Mouse (Mus musculus): ENCODE measurements around the gene Resf1. TPM values are rescaled to one million over a fixed set of nuclear protein-coding genes. Genes with fewer than 3 reads are reported as not detected.
"Not testable (repeated sequence)": the region's sequence is repeated elsewhere in the genome, so short reads cannot be mapped to it uniquely, and the experiment has no call there.

Resf1 gene
- polyA plus RNA-seq, 1 experiment from 2014 or later = 41.2 TPM

- Histone ChIP-seq H3K27me3 (no peaks in the 10 kb centered on the region), H3K4me1 (no peaks in the 10 kb centered on the region), H3K27ac (replicated peaks) (no peak overlapping the region), H3K9me3 (no peaks in the 10 kb centered on the region), H3K9ac (replicated peaks) (no peak overlapping the region), H3K36me3 (no peaks in the 10 kb centered on the region), H3K4me2 (replicated peaks) (no peak overlapping the region), H3K4me3 (no peak overlapping the region)
- 56% methylated on average over 4 of the region's 4 CpGs for WGBS
- no peak for ATAC-seq (ENCODE audit: low FRiP score, low read depth)
These were observed 45.7 kb downstream of the Resf1 start for GRCm38 (mm10) chr6:149354826-149355495.

DNA sequence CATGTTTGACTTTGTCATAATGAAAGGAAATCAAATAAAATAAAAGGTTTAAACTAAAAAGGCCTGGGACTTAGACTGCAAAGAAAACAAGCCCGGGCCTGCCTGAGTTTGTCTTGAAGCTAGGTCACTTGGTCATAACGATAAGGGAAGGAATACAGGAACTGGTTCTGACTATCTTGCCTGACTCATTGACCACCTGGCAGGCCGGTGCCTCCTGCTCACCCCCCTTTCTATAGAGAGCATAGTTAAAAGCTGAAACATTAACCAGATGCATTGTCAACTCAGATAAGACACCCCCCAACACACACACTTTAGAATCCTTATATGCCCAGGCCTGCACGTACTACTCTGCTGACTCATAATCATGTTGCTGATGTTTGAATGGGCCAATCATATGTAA is 46.6 kb downstream of the Resf1 start:
- not testable (repeated sequence) for H3K9ac ChIP-seq (replicated peaks); H3K27me3 ChIP-seq; H3K36me3 ChIP-seq; H3K4me1 ChIP-seq; H3K27ac ChIP-seq (replicated peaks); H3K9me3 ChIP-seq; H3K4me2 ChIP-seq (replicated peaks); H3K4me3 ChIP-seq; ATAC-seq (ENCODE audit: low FRiP score, low read depth)
- WGBS = 94% methylated on average over 4 of the region's 4 CpGs

- Histone ChIP-seq H3K9me3 (no peaks in the 10 kb centered on the region), H3K4me2 (replicated peaks) (no peak overlapping the region), H3K4me3 (no peak overlapping the region), H3K36me3 (no peaks in the 10 kb centered on the region), H3K4me1 (no peaks in the 10 kb centered on the region), H3K27me3 (no peaks in the 10 kb centered on the region), H3K9ac (replicated peaks) (no peak overlapping the region), H3K27ac (replicated peaks) (no peak overlapping the region)
- no peak for ATAC-seq (ENCODE audit: low FRiP score, low read depth)
These were observed 47.9 kb downstream of the Resf1 start for GRCm38 (mm10) chr6:149357155-149357554.

DNA sequence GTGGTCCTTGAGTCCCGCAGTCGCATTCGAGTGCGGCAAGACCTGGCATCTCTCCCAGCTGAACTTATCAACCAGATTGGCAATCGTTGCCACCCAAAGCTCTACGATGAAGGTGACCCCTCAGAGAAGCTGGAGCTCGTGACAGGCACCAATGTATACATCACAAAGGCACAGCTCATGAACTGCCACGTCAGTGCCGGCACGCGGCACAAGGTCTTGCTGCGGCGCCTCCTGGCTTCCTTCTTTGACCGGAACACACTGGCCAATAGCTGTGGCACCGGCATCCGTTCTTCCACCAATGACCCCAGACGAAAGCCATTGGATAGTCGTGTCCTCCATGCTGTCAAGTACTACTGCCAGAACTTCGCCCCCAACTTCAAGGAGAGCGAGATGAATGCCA is 53.3 kb downstream of the Resf1 start:
- not testable (repeated sequence) for ATAC-seq (ENCODE audit: low FRiP score, low read depth); H3K27ac ChIP-seq (replicated peaks)
- WGBS = 97% methylated on average over 20 of the region's 20 CpGs

GRCm38 (mm10) chr6:149365975-149366374 is 56.8 kb downstream of the Resf1 start:
- 92% methylated on average over 2 of the region's 2 CpGs for WGBS
- not testable (repeated sequence) for H3K4me2 ChIP-seq (replicated peaks); H3K9me3 ChIP-seq; H3K27me3 ChIP-seq; H3K4me1 ChIP-seq; ATAC-seq (ENCODE audit: low FRiP score, low read depth); H3K27ac ChIP-seq (replicated peaks); H3K4me3 ChIP-seq; H3K36me3 ChIP-seq; H3K9ac ChIP-seq (replicated peaks)

More for the DNA sequence above, 53.3 kb downstream of the Resf1 start:
- not testable (repeated sequence) for H3K4me2 ChIP-seq (replicated peaks); H3K9ac ChIP-seq (replicated peaks); H3K4me1 ChIP-seq; H3K4me3 ChIP-seq; H3K36me3 ChIP-seq; H3K27me3 ChIP-seq; H3K9me3 ChIP-seq

- Histone ChIP-seq H3K27me3 (no peaks in the 10 kb centered on the region), H3K36me3 (no peaks in the 10 kb centered on the region), H3K4me3 (no peak overlapping the region), H3K27ac (replicated peaks) (no peak overlapping the region), H3K4me1 (no peaks in the 10 kb centered on the region), H3K9me3 (no peaks in the 10 kb centered on the region), H3K4me2 (replicated peaks) (no peak overlapping the region), H3K9ac (replicated peaks) (no peak overlapping the region)
- 90% methylated on average over 2 of the region's 2 CpGs for WGBS
- no peak for ATAC-seq (ENCODE audit: low FRiP score, low read depth)
These were observed 57.2 kb downstream of the Resf1 start for GRCm38 (mm10) chr6:149366403-149366802.

GRCm38 (mm10) chr6:149374986-149375457 is 65.8 kb downstream of the Resf1 start:
- H3K4me2 ChIP-seq (replicated peaks) = no peak overlapping the region
- no peak overlapping the region for H3K4me3 ChIP-seq
- no peak overlapping the region for H3K27ac ChIP-seq (replicated peaks)
- H3K9me3 ChIP-seq = no peaks in the 10 kb centered on the region
- ATAC-seq (ENCODE audit: low FRiP score, low read depth) = 0 out of 2 replicates have a peak, but pooled peaks have one; percentile 52
- no peak overlapping the region for H3K9ac ChIP-seq (replicated peaks)
- no peaks in the 10 kb centered on the region for H3K4me1 ChIP-seq
- 63% methylated on average over 2 of the region's 2 CpGs for WGBS
- no peaks in the 10 kb centered on the region for H3K27me3 ChIP-seq
- H3K36me3 ChIP-seq = no peaks in the 10 kb centered on the region

DNA sequence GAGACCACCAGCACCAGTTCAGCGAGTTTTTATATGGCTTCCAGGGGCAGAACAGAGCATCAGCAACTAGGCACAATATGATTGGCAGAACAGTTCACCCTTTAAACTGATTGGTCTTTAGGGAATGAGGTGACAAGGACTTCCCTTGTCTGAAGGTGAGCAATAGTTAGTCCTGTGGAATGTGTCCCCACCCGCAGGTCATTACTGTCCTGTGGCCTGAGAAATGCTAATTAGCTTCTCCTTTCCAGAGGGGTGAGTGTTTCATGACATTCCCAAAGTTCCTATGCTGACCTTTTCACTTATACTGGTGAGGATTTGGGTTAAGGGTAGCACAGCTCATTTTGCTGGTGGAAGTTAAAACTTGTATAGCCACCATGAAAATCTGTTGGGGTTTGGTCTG is 74.3 kb downstream of the Resf1 start:
- ATAC-seq (ENCODE audit: low FRiP score, low read depth) = no peak

More for the DNA sequence above, 74.3 kb downstream of the Resf1 start:
- no peak overlapping the region for H3K9ac ChIP-seq (replicated peaks)
- H3K27me3 ChIP-seq = no peaks in the 10 kb centered on the region
- no peaks in the 10 kb centered on the region for H3K9me3 ChIP-seq
- H3K4me3 ChIP-seq = no peak overlapping the region
- 77% methylated on average over 2 of the region's 2 CpGs for WGBS
- H3K4me2 ChIP-seq (replicated peaks) = no peak overlapping the region
- no peak overlapping the region for H3K27ac ChIP-seq (replicated peaks)
- H3K36me3 ChIP-seq = no peaks in the 10 kb centered on the region
- H3K4me1 ChIP-seq = no peaks in the 10 kb centered on the region

Other genes with a start within 250 kb of the Resf1 start
- 19.8 and 22.7 TPM in 2 replicates for gene Dennd5b, start 207.7 kb upstream of the Resf1 start, polyA plus RNA-seq (2016; fragmentation: Nextera tagmentation; extraction: Ambion mirVana)
- gene Gm10203, start 179.2 kb upstream of the Resf1 start, polyA plus RNA-seq (2016; fragmentation: Nextera tagmentation; extraction: Ambion mirVana) = not detected in 2 replicates
- 8.1 and 8.4 TPM in 2 replicates for gene Etfbkmt, start 169.6 kb upstream of the Resf1 start, polyA plus RNA-seq (2016; fragmentation: Nextera tagmentation; extraction: Ambion mirVana)
- gene Amn1, start 120.7 kb upstream of the Resf1 start, polyA plus RNA-seq (2016; fragmentation: Nextera tagmentation; extraction: Ambion mirVana) = 75.8 and 80.8 TPM in 2 replicates
- 29.5 and 32.9 TPM in 2 replicates for gene Bicd1, start 99.5 kb downstream of the Resf1 start, polyA plus RNA-seq (2016; fragmentation: Nextera tagmentation; extraction: Ambion mirVana)